Mouse (Mus musculus) lung, postnatal 4 days (tissue): ENCODE data around the gene Gucy2f.
"Not testable (repeated sequence)": the region's sequence is repeated elsewhere in the genome, so short reads cannot be mapped to it uniquely, and the experiment has no call there.

Source experiments
- DNase-seq, 2 experiments: peaks; one replicate each; pipeline ENCODE4 v3.0.0; 2021

The Gucy2f gene

DNA sequence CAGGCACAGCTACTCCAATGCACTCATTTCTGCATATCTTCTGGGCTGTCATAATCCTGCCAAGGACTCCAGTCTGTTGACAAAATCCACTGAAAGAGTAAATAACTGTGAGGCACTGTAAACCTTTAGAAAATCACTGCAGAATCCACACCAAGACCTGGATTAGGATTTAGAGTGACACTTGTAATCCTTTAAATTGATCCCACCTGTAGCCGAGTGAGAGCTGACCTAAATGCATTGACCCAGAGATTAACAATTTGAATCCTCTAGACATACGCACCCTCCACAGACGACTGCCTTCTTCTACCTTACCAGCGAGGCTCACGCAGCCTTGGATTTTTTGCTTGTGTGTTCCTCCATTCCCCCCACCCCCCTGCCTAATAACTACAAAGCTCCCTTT is at the start of gene Gucy2f:
TSS of gene Gucy2f (minus strand) at position 101 of the 400 bp plus-strand sequence.
- no peak for DNase-seq

DNA sequence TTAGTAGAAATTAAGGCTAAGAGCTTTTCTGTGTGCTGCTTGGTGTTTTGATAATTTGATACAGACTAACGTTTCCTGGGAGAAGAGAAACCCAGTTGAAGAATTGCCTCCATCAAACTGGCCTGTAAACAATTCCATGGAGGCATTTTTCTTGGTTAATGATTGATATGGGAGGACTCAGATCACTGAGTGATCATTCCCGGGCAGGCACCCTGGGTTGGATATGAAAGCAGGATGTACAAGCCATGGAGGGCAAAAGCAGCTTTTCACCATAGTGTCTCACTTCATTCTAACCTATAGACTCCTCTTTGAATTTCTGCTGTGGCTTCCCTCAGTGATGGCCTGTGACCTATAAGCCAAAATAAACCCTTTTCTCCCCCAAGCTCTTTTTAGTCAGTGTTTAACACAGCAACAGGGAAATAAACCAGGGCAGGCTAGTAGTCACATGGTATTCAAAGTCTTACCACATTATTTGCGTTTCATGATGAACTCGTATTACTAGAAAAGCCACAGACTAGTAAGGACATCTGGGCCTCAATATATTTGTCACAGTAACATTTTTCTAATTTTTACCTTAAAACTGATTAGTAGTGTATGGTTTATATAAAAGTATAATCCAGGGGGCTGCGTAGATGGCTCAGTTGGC is 49.1 kb upstream of the Gucy2f start:
- no peak for DNase-seq

DNA sequence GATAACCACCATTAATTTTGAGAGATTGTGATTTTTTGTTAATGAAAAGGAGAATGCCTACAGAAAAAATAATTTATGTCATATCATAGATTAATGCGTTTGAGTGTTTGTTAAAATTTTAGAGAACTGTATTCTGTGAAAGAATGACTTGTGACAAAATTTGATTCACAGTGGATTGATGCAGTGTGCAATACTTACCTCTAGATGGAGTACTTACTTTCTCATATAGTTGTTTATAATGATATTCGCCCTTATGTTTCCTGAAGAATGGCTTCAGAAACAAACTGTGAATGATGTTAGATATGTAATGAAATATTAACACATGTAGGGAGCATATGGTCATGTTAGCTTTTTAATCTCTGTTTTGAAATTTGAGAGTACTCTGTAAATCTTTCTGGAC is 40.4 kb upstream of the Gucy2f start:
- no peak for DNase-seq

DNA sequence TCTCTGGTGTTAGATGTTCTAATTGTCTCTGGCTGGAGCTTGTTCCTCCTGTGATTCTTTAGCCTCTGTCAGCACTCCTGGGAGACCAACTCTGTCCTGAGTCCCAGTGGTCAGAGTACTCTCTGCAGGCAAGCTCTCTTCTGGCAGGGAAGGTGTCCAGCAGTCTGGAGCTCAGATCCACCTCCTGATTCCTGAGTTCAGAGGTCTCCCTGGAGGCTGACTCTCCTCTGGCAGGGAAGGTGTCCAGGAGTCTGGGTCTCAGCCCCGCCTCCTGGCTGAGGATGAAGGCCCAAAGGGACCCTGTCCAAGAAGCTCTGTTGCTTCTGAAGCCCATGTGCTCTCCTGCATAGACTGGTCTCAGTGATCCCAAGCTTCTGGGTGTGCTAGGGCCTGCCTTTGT is 39.4 kb upstream of the Gucy2f start:
- not testable (repeated sequence) for DNase-seq

DNA sequence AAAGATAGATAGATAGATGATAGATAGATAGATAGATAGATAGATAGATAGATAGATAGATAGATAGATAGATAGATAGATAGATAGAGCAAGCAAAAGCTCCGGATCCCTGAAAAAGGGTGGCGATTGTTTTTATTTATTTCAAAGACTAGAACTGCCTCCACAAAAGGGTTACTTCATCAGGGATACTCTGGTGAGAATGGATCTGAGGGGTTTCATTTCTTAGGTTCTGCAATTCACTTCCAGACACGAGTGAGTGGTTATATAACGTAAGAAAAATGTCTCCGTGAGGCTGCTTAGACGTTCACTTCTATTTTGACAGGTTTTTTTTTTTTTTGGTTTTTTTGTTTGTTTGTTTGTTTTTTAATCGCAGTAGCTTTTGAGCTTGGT is 32.0 kb upstream of the Gucy2f start:
- DNase-seq: no peak

DNA sequence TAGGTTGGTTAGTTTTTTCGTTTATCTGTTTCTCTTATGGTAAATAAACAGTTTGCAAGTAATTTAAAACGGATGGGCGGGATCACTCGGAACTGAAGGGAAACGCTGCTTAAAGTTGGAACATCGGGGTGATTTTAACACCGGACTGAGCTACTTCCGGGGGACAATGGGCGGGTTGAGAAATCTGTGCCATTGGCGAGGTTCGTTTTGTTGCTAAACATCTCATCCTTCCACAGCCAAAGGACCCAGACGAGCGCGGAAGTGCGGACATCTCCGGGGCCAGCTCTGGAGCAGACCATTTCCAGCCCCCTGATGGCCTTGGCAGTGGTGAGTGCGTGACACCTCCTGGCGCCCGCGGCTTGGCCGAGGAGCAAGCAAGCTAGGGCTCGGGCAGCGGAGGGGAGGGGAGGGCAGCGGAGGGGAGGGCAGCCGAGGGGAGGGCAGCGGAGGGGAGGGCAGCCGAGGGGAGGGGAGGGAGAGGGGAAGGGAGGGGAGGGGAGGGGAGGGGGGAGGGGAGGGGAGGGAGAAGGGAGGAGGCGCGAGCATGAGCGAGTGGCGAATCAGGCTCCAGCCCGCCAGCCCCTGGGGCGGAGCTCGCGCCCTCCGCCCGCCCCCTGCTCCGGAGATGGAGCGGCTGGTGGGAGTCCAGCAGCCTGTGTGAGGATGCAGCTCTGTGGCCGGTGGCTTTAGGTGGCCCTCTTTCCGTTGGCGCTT is 31.5 kb upstream of the Gucy2f start:
- DNase-seq: peak; percentile 76 to 84

DNA sequence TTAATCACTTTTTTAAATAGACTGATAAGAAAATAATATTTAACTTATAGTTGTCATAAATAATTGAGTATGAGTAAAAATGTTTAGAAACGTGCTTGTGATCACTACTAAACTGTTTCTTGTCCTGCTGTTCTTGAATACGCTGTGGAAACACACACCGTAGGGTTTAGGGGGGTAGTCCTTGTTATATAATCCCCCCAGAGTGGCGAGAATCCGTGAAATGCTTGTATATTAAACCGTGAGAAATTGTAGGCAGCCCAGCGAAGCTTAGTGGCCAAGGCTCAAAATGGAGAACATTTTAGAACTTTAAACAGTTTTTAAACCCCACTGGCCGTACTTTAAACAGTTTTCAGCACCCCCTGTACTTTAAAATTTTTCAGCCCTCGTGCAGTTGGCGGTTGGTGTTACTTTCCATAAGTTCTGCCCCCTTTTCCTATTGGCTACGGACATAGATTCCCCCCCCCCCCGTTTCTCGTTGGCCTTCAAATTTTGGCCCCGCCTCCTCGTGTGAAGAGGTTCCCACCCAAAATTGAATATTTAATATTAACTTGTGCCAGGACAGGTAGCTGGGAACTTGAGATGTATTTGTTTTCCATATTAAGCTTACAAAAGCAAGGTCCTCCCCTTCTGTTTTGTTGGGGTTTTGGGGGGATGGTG is 30.8 kb upstream of the Gucy2f start:
- peak in 1 of 2 experiments; percentile 36 for DNase-seq

DNA sequence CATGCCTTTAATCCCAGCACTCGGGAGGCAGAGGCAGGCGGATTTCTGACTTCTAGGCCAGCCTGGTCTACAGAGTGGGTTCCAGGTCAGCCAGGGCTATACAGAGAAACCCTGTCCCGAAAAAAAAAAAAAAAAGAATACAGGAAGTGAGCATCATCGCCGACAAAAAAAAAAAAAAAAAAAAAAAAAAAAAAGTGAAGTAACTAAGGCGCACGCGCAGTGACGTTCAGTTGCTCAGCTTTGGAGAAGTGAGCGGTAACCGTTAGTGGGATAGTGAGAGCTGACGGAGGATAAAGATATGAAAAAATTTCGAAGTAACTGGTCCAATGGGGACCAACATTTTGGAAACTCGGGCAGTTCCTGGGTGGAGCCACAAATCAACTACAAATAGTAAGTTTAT is 29.8 kb upstream of the Gucy2f start, which contains the start of gene Nxt2:
TSS of gene Nxt2 (plus strand) at position 229 of the 400 bp plus-strand sequence.
- DNase-seq: no peak

DNA sequence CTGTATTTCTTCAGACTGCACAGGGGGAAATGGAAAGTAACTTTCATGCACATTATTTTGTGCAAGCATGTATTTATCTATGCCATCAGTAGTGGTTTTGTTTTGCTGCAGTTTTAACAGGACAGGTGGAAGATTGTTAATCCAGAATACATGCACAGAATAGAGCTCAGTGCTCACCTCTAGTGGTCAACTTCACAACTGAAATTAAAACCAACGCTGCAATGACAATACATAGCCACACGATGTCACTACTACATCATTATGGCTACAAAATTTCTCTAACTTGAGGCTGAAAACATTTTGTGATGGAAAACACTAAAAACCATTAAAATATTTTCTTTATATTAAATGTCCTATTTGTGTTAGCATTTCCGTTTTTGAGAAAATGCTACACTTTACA is 3.6 kb upstream of the Gucy2f start:
- DNase-seq: peak in 1 of 2 experiments; percentile 38

DNA sequence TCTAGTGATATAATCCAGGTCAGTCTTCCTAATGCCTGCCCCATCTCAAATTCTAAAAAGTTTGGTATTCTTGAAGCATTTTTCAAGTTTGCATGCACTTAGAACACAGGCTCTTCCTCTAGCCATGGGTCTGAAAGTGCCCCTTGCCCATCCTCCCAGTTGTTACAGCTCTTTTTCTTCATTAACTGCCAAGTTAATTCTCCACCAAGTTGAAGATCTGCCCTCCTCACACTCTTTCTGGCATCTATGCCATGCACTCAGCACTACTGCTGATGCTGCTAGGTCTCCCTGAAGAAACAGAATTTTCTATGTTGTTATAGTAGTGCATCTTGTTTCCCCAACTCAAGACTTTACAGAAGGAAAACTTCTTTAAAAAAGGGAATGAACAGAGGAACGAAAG is 1.2 kb downstream of the Gucy2f start:
- DNase-seq: no peak

DNA sequence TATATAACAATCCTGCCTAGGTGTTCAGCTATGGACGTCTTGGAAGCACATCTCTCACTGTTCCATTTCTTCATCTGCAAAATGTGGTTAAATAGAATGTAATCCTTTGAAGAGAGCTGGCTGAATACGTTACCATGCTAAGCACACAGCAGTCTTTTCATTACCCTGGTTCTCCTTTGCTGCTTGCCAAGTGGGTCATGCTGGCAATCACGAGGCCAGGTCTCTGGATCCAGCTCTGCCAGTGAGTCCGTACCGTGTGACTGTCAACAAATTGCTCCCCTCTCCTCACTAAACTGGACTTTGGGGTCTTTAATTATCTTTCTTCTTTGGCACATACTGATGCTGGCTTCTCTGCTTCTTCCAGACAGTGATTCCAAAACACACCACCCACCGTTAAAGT is 2.3 kb downstream of the Gucy2f start:
- DNase-seq: no peak

DNA sequence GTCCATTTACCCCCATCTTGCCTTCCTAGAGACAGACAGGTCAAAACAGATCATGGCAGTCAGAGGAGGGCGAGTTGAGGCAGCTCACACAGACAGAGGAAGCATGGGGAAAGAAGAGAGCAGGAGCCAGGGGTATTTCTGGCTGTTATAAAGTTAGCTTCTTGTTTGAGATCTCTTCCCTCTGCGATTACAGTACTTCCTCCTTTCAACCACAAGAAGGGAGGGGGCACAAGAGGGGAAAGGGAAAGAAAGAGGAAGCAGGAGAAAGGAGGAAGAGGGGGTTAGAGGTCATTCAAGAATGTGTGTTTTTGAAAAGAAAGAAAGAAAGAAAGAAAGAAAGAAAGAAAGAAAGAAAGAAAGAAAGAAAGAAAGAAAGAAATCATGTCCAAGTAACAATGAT is 6.4 kb downstream of the Gucy2f start:
- no peak for DNase-seq

DNA sequence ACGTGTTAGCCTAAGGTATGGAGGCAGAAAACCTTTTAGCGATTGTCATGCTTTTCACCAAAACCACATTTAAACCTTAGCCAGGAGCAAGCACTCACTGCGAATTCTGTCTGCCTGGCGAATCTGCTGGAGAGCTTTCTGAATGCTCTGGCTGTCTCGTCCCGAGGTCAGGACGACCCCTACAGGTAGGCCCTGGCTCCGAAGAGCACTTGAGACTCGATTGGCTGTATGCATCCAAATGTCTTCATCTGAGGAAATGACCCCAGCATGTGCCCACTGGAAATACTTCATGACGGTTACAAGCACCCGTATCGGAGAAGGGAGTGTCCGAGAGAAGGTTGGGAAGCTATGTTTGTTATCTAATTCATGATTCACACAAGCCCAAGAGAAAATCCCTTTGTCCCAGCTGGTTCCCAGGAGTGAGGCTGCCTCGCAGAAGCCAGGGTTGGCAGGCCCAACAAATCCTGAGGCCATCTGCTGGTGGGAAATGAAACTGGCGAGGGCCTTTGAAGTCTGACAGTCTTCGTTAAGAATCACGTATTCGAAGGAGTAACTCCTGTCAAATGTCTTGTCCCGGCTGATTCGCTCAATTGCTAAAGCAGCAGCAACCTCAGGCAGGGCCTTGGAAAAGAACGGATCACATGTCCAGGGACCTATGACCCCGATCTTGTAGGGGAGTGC is 7.6 kb downstream of the Gucy2f start:
- DNase-seq: peak; percentile 28 to 30

DNA sequence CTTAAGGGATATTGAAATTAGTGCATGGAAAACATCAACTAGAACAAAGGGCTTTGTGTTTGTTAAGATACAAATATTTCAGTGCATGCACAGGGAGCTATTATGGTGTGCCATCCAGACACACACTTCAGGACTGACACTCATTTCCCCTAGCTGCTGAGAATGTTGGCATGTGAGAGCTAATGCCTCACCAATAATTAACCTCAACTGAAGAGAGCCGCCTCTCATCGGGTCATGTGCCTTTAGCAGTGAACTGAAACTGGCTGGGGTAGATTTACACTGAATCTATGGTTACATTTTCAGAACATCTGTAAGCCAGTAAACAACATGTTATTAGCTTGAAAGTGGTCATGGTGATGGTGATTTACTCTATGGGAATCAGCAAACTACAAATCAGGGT is 14.7 kb downstream of the Gucy2f start:
- DNase-seq: no peak

DNA sequence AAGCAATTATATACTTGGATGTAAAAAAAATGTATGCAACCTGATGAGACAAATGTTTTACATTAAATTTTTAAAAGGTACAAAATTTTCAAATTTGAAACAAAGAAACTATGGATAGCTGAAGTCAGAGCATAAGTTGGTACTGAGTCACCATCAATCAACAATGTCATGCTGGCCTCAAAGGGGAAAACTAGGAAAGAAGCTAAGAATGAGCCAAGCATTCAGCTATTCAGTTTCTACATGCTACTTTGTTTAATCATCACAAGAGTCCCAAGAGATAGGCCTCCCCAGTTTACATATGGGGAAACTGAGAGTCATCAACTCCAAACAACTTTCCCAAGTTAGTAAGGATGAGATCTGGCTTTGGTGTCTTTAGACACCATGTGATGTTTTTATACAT is 19.8 kb downstream of the Gucy2f start:
- no peak for DNase-seq

DNA sequence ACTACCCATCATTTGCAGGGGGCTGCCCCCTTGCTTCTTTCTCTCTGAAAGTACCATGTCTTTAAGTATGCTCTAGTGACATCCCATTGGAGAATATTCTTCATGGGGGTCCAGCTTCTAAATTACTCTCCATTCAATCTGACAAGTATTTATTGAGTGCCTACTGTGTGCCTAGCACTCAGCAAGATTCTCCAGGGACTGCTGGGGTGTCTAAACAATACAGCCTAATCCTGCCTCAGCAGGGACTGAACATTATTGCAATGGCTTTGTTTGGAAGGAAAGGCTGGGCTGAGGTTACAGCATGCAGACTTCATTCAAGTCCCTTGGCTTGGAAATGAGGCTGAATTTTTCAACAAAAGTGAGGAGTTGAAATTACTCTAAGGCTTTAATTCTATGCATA is 81.0 kb downstream of the Gucy2f start:
- DNase-seq: no peak

DNA sequence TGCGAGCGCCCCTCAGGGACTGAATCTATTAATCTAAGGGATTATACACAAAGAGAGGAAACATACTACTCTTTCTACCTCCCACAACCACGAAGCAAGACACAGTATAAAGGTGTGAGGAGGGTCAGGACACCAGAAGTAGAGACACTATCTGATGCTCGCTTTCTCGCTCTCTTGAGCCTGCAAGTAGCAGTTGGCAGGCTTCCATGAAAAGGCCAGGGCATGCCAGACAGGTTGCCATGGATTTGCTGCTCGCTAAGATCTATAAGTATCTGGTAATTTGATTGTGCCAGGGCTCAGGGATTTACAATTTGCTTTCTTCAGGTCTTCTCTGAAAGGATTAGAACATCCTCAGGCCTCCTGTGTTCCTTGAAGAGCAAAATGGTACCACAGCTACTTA is 85.5 kb downstream of the Gucy2f start:
- DNase-seq: no peak

DNA sequence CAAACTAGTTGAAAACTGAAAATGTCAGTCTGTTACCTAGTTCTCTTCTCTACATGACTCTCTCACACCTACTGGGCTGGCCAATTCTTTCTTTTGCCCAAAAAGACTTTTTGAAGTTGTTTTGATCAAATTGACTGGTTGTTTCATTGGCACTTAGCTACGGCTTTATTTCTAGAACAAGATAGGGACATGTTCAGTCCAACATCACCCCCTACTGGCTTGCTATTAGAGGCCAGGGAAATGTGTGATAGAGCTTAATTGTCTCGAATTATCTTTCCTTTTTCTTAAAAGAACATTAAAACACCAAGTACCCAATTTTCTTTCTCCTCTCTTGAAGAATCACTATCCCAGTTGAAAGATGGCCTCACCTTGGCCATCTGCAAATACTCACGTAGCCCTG is 99.8 kb downstream of the Gucy2f start:
- DNase-seq: peak in 1 of 2 experiments; percentile 5

DNA sequence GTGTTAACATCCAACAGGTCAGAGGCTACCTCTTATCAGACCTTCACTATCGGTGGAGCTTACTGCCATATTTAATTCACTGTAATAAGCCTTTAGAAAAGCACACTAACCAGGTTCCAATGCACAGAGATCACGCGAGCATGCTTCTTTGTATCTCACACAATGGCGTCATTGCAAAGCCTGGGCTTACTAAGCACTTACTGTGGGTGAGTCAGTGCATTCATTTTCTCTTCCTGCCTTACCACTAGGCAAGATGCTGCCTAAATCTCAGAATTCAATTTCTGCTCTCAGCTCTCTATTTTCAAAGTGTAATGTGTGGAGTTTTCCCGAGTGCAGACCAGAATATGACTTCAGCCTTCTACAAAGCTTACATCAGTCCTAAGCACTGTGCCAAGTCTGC is 101.2 kb downstream of the Gucy2f start:
- no peak for DNase-seq

DNA sequence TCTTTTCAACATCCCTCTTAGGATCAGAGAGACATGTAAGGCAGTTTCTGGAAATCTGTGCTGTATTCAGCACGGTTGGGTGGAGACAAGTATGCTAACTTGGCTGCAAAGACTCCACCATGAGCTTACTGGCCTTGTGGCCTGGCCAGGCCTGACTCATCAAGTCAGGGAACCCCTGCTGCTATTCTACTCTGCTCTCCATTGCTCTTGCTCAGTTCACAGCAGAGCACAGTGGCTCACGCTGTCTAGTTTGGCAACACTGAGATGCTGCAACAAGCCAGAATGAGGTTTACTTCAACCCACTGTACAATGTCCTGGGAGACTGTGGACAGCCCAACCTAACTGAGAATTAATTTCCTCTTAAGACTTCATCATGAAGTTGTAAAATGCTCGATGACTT is 134.1 kb downstream of the Gucy2f start:
- DNase-seq: no peak
